Mouse (Mus musculus) brain, embryonic 14.5 days (tissue): Measurements from ENCODE around the gene Maco1. TPM values are rescaled to one million over a fixed set of nuclear protein-coding genes. Genes with fewer than 3 reads are reported as not detected.

Source experiments
- DNase-seq: peaks from one replicate; pipeline ENCODE4 v3.0.0-alpha.2; 2011; ENCODE audit warnings: low read depth
- CTCF ChIP-seq: fragments of 200-500 bp; IDR thresholded peaks from 2 replicates; pipeline ENCODE4 v1.5.1; 2012; ENCODE audit warnings: inconsistent platforms, mild to moderate bottlenecking, moderate library complexity, borderline replicate concordance; ENCODE audit not compliant: insufficient read depth, insufficient read length; ENCODE audit errors: extremely low read depth
- POLR2A ChIP-seq: fragments of 200-500 bp; IDR thresholded peaks from 2 replicates; pipeline ENCODE4 v1.6.1; 2012; ENCODE audit warnings: mild to moderate bottlenecking, inconsistent platforms, borderline replicate concordance; ENCODE audit not compliant: poor library complexity, insufficient read depth, insufficient read length, severe bottlenecking; ENCODE audit errors: extremely low read depth
- polyA plus RNA-seq: library from polyadenylated mRNA; depleted of rRNA; stranded (reverse); fragments of >200 nt; gene quantifications from 2 replicates; pipeline ENCODE4 v1.2.3, GENCODE M21; 2012

The Maco1 gene
- polyA plus RNA-seq, 1 experiment: 79.2 TPM

DNA sequence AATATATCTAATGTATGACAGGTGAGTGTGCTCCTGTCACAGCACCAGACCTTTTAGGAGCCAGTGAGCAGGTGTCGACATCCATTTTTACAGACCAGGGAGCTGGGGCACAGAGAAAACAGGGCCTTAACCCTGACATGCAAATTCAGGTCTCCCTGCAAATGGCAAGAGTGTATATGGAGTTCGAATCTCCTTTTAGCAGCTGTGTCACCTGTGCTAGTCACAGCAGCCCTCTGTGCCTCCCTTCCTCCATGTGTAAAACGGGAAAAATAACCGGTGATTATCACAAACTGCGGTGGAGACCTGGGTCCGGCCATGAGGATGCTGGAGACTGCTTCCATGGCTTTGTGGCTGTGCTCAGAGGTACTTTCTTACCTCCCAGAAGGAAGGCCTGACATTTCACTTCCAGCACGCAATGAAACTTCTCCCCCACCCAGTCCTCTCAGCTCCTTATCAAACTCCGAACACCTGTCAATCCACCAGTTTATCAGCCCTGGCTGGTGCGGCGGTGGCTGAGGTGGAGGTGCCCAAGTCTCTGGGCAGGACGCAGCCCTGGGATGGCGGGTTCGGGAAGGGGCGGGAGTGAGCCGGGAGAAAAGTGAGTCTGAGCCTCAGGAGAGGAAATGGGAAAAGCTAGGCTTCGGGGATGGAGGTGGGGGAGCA, 16.1 kb upstream of the Maco1 start:
- no peak for DNase-seq
- TF ChIP-seq CTCF (no peak), POLR2A (no peak)

GRCm38 (mm10) chr4:134868490-134868889, 15.3 kb upstream of the Maco1 start:
- no peak for DNase-seq
- no peak for TF ChIP-seq CTCF
- no peak for TF ChIP-seq POLR2A

GRCm38 (mm10) chr4:134868065-134868464, 14.9 kb upstream of the Maco1 start:
- no peak for DNase-seq
- TF ChIP-seq POLR2A (no peak), CTCF (no peak)

DNA sequence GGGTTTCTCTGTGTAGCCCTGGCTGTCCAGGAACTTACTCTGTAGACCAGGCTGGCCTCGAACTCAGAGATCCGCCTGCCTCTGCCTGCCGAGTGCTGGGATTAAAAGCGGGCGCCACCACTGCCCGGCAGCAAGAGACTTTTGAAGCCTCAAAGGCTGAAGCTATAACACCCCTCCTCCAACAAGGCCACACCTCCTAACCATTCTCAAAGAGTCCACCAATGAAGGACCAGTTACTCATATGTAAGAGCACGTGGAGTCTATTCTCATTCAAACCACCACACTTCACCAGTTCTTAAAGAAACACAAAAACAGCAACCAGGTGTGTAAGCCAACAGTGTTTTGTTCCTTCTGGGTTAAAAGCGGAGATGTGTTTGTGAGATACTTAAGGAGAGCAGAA, 14.5 kb upstream of the Maco1 start:
- TF ChIP-seq POLR2A (no peak), CTCF (no peak)
- no peak for DNase-seq

- no peak for DNase-seq
- TF ChIP-seq CTCF (no peak), POLR2A (no peak)
Observed at GRCm38 (mm10) chr4:134867213-134867612, 14.1 kb upstream of the Maco1 start.

- TF ChIP-seq CTCF: no peak
- TF ChIP-seq POLR2A: no peak
- DNase-seq: no peak
Observed at GRCm38 (mm10) chr4:134865789-134866188, 12.6 kb upstream of the Maco1 start.

- TF ChIP-seq POLR2A: no peak
- no peak for TF ChIP-seq CTCF
- DNase-seq: no peak
Observed at GRCm38 (mm10) chr4:134865340-134865739, 12.2 kb upstream of the Maco1 start.

GRCm38 (mm10) chr4:134863937-134864729, 11.0 kb upstream of the Maco1 start, which contains the start of gene Rhd:
TSS of gene Rhd (plus strand) at chr4:134864536.
- no peak for DNase-seq
- no peak for TF ChIP-seq CTCF
- TF ChIP-seq POLR2A: no peak

DNA sequence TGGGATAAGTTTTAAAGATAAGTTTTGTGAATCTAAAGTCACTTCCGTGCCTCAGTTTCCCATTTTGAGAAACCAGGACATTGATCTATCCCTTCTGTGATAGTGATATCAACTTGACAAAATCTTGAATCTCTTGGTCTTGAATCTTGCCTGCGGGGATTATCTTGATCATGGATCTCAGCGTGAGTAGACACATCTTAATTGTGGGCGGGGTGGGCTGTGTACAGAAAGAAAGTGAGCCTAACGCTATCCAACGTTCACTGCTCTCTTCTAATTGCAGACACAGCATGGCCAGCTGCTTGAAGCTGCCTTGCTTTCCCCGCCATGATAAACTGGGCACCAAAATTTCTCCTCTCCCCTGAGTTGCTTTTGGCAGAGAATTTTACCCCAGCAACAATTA, 9.9 kb upstream of the Maco1 start:
- TF ChIP-seq POLR2A (no peak), CTCF (no peak)

DNA sequence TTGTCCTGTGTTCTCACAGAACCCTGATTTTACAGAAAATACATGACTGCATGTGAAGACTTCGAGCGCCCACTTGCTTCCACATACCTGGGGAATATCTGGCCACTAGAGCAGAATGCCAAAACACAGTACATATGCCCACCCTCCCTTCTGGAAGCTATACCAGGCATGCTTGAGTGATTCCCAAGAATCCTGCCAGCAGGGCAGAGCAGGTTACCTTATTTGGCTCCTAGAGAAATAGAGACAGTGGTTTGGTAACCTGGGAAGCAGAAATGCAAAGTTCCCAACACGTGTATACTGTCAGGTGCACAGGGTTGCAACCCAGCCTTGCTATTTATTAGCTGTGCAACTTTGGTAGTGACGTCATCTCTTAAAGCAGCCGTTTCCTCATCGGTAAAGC, 8.7 kb upstream of the Maco1 start:
- TF ChIP-seq POLR2A (no peak), CTCF (no peak)
- no peak for DNase-seq

More for the DNA sequence above, 9.9 kb upstream of the Maco1 start:
- DNase-seq: no peak

DNA sequence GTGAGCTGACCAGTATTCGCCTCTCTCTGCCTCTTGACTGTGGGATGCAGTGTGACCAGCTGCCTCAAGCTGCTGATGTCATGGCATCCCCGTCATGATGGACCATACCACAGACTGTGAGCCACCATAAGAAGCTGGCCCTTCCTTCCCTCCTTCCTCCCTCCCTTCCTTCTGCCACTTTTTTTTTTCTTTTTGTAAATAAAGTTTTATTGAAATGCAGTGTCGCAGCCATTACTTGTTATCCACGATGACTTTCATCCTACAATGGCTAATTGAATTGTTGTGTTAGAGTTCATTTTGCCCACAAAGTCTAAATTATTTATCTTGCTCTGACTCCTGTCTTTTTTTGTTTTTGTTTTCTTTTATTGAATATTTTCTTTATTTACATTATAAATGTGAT, 5.3 kb upstream of the Maco1 start:
- TF ChIP-seq POLR2A: no peak
- no peak for TF ChIP-seq CTCF
- no peak for DNase-seq
